ENCODE assay signal across 8 mouse cellular contexts in genomic region chr2:18672133-18672765, GRCm38 (mm10). TPM values are rescaled to one million over a fixed set of nuclear protein-coding genes. Genes with fewer than 3 reads are reported as not detected.
DNase-seq lines count a peak whose midpoint lies in the region; ATAC-seq lines count a peak whose summit lies in the region.

Commd3 (plus strand) TSS chr2:18672384.

- no peaks in the 10 kb centered on the region for H3K9me3 ChIP-seq in hindbrain, embryonic 12.5 days (replicated peaks)

- H3K27me3 ChIP-seq in hindbrain, embryonic 12.5 days, result peaks cover 8% of the 10 kb centered on the region

- H3K4me3 ChIP-seq in hindbrain, embryonic 12.5 days, result peak within 1 kb of the TSS; percentile 88

- peak within 1 kb of the TSS; percentile 86 for H3K4me2 ChIP-seq in hindbrain, embryonic 12.5 days (replicated peaks)

- peak within 1 kb of the TSS; percentile 99 for H3K27ac ChIP-seq in hindbrain, embryonic 12.5 days

- H3K36me3 ChIP-seq in hindbrain, embryonic 12.5 days, result no peaks in the 10 kb centered on the region

- peaks cover 15% of the 10 kb centered on the region; the same call in 1 of the 2 replicates for H3K4me1 ChIP-seq in hindbrain, embryonic 12.5 days

- peak; percentile 89 for ATAC-seq in hindbrain, embryonic 12.5 days (ENCODE audit: low FRiP score)

- DNase-seq in Muller cell, postnatal 12 days (ENCODE audit: inconsistent ontology term), result peak; percentile 98
- DNase-seq in cerebellum, postnatal 10 days, result peak; percentile 98 to 99
- DNase-seq in frontal cortex, postnatal 14 days (ENCODE audit: low spot score in 2 of 2), result peak; percentile 86 to 93
- DNase-seq in layer of hippocampus, postnatal 36 days, result peak; percentile 95 to 98
- peak; percentile 92 for DNase-seq in lung, postnatal 25 days (ENCODE audit: low spot score)
- peak; percentile 90 for DNase-seq in retina, adult 2 months (ENCODE audit: low read depth, low spot score)
- DNase-seq in thymus, postnatal 25 days, result peak; percentile 90

- peak within 1 kb of the TSS; percentile 95 for H3K9ac ChIP-seq in hindbrain, embryonic 12.5 days

- under 1% methylated on average over 84 of the region's 91 CpGs for WGBS in hindbrain, embryonic 12.5 days

RNA-seq across cellular contexts. Expression of gene Commd3, which starts in this region (rescaled TPM):
- 174 and 180 TPM in 2 replicates for polyA plus RNA-seq in hindbrain, embryonic 12.5 days (2016; fragmentation: Nextera tagmentation; extraction: Ambion mirVana)
- 100 to 1,000 TPM; 103 to 112 TPM for total RNA-seq in layer of hippocampus, postnatal 36 days (2021)

Comparison
In these comparisons a context has a peak if more than half of its experiments do, and no peak if none do; other contexts are left out.
1. Peak in every context shown above with its lines: DNase-seq, ATAC-seq, H3K4me3 ChIP-seq and H3K27ac ChIP-seq.